Mouse (Mus musculus) hindbrain, embryonic 15.5 days (tissue): Measurements from ENCODE around the gene Cep68. TPM values are rescaled to one million over a fixed set of nuclear protein-coding genes. Genes with fewer than 3 reads are reported as not detected.

Experiments
- ATAC-seq: fragments of 200-750 bp; cut with Nextera tagmentation; 2 replicates; pipeline ENCODE4 v1.8.0; 2017; ENCODE audit warnings: low read depth, moderate number of reproducible peaks, moderate TSS enrichment; ENCODE audit not compliant: low FRiP score
- H3K27ac ChIP-seq: fragments of 300-500 bp; sonication (generic); replicated peaks from 2 replicates; pipeline ENCODE4 v1.5.1; 2015; ENCODE audit warnings: mild to moderate bottlenecking, inconsistent platforms
- H3K27me3 ChIP-seq: fragments of 300-500 bp; sonication (generic); 2 replicates; pipeline ENCODE4 v1.6.1; 2015; ENCODE audit warnings: control low read depth, inconsistent platforms
- H3K36me3 ChIP-seq: fragments of 300-500 bp; sonication (generic); 2 replicates; pipeline ENCODE4 v1.6.1; 2015; ENCODE audit warnings: control low read depth, inconsistent platforms
- H3K4me1 ChIP-seq: fragments of 300-500 bp; sonication (generic); replicated peaks from 2 replicates; pipeline ENCODE4 v1.6.1; 2015; ENCODE audit warnings: control low read depth, inconsistent platforms
- H3K4me2 ChIP-seq: fragments of 300-500 bp; sonication (generic); 2 replicates; pipeline ENCODE4 v1.6.1; 2015; ENCODE audit warnings: moderate library complexity, mild to moderate bottlenecking, inconsistent platforms
- H3K4me3 ChIP-seq: fragments of 300-500 bp; sonication (generic); 2 replicates; pipeline ENCODE4 v1.5.1; 2015; ENCODE audit warnings: mild to moderate bottlenecking, inconsistent platforms
- H3K9ac ChIP-seq: fragments of 300-500 bp; sonication (generic); 2 replicates; pipeline ENCODE4 v1.6.1; 2015; ENCODE audit warnings: inconsistent platforms
- H3K9me3 ChIP-seq: fragments of 300-500 bp; sonication (generic); 2 replicates; pipeline ENCODE4 v1.6.1; 2016; ENCODE audit warnings: control low read depth, inconsistent platforms
- WGBS: fragments of 180-500 bp; shearing (Covaris S2); methylation state at CpG from one replicate; pipeline ENCODE4 v1.1.7; 2015; 5-methylcytosine and 5-hydroxymethylcytosine counted together
- polyA plus RNA-seq: library from polyadenylated mRNA; unstranded; fragments of >200 nt; fragmentation: Nextera tagmentation; extraction: Ambion mirVana; gene quantifications from 2 replicates; pipeline ENCODE4 v1.2.1, GENCODE M21; 2015

The Cep68 gene
- polyA plus RNA-seq, 1 experiment from 2014 or later: 30.5 TPM

DNA sequence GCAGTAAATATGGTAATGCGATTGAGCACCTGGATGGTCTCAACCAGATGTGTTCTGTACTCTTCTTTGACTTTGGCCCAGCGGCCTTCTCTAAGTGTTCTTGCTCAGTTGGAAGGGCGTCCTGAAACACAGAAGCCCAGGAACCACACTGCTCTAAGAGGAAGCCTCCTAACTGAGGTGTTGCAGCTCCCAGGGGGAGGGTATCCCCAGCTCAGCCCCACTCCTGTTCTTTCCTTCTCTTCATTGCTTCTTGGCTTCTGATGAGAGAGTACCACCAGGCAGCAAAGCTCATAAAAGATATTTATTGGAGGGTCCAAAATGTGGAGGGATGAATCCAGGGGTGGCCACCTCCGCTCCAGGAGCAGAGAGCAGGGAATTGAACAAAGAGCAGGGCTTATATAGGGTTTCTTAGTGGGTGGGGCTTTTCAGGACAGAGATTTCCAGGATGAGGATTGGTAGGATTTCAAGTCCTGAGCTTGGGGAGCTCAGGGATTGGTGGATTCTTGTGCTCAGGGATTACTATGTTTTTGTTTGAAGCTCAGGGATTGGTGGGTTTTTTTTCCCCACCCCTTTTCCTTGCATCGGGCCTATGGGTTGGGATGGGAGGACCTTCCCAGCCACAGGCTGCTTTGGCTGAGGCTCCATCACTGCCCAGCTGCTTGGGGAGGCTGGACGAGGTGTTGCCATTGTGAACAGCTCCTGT is 1.4 kb upstream of the Cep68 start:
- Histone ChIP-seq H3K4me1 (peaks cover 30% of the 10 kb centered on the region), H3K27me3 (no peaks in the 10 kb centered on the region), H3K4me2 (no peak overlapping the region), H3K4me3 (no peak overlapping the region), H3K27ac (no peak overlapping the region), H3K36me3 (no peaks in the 10 kb centered on the region), H3K9ac (no peak overlapping the region), H3K9me3 (no peaks in the 10 kb centered on the region)
- ATAC-seq: no peak
- 93% methylated on average over 6 of the region's 6 CpGs for WGBS

DNA sequence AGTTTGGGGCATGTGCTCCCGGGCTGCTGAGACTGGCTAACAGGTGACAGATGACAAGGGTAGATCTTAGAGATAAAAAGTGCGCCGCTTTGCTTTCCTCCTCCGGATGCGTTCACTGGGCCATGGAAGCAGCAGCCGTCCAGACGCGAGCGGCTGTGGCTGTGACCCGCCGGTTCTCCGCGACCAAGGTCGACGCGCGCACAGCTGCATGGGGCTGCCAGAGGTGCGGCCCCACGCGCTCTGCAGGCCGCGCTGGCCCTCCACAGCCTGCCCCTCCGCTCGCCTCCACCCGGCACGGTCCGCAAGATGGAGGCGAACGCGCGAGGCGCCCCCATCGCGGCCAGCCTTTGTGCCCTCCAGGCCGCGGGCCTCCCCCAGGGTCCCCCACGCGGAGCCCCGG is 389 bp downstream of the Cep68 start:
- peak overlapping the region; percentile 90 for H3K4me3 ChIP-seq
- H3K27me3 ChIP-seq: no peaks in the 10 kb centered on the region
- no peaks in the 10 kb centered on the region for H3K9me3 ChIP-seq
- under 1% methylated on average over 35 of the region's 39 CpGs for WGBS
- peak overlapping the region; percentile 87 for H3K9ac ChIP-seq
- peak overlapping the region; percentile 89 for H3K27ac ChIP-seq
- ATAC-seq: peak; percentile 78; the same call in 1 of the 2 replicates
- peak overlapping the region; percentile 97 for H3K4me2 ChIP-seq
- peaks cover 30% of the 10 kb centered on the region for H3K4me1 ChIP-seq
- no peaks in the 10 kb centered on the region for H3K36me3 ChIP-seq

DNA sequence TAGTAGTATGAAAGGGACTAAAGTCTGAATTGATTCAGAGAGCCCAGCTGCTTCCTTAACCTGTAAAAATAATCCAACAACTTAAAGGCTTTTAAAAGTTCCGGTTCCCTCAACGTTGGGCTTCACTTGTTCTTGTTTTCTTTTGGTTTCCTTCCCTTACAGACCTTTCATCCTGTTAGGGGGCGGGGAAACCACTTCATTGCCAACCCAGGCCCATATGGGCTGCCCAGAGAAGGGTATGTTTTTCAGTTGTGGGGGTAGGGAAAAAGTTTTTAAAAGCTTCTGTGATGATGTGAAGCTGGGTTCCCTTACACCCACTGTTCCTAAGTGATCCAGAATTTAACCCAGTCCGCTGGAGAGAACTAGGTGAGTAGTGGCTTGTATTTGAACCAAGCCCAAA is 952 bp downstream of the Cep68 start:
- ATAC-seq: no peak
- no peaks in the 10 kb centered on the region for H3K27me3 ChIP-seq
- peaks cover 30% of the 10 kb centered on the region for H3K4me1 ChIP-seq
- peak overlapping the region; percentile 97 for H3K4me2 ChIP-seq
- H3K27ac ChIP-seq: peak overlapping the region; percentile 89; the same call in 1 of the 2 replicates
- H3K9ac ChIP-seq: peak overlapping the region; percentile 87; the same call in 1 of the 2 replicates
- H3K9me3 ChIP-seq: no peaks in the 10 kb centered on the region
- WGBS: 14% methylated on average over 4 of the region's 4 CpGs
- peak overlapping the region; percentile 90 for H3K4me3 ChIP-seq
- H3K36me3 ChIP-seq: no peaks in the 10 kb centered on the region

DNA sequence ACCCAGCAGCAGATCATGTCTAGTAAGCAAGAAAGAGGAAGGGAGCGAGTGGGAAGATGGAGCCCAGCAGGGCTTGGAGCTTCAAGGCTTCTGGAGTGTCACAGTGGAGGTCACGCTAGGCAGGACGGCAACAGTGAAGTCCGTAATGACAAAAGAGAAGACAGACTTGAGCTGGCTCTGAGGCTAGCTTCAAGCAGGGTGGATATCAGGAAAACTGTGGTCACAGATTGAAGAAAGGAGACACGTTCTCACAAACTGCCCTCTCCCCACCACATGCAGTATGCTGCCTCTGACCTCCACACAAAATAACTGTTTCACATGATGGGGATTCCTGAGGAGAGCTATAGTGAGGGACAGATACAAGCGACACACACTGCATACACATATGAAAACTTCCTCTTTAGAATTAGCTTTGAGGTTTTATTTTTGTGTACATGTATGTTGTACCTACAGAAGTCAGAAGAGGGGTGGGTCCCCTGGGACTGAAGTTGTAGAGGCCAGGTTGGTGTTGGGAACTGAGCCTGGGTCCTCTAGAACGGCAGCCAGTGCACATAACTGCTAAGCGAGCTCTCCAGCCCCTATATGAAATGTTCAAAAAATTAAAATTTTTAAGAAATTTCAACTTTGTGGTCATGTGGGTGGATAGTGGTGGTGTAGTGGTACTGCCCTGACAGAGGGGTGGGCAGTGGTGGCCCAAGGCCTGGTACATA is 1.9 kb downstream of the Cep68 start:
- WGBS: 79% methylated on average over 8 of the region's 8 CpGs

DNA sequence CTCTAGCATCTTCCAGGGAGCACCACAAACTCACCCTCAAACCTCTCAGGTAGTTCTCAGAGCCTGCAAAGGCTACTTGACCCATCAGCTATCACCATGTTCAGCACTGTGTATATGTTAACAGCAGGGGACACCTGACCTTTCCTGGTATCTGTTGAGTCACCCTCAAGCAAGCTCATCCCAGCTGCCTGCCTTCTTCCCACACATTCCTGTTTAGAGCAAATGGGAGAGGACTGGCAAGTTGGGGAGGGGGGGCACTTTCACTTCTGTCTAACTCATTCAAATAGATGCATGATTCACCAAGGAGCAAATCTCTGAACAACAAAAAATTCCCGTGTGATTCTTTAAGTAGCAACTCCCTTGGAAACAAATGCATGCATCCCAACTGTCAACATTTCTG is 2.6 kb downstream of the Cep68 start:
- no peak overlapping the region for H3K9ac ChIP-seq
- no peaks in the 10 kb centered on the region for H3K27me3 ChIP-seq
- no peak overlapping the region for H3K4me3 ChIP-seq
- H3K4me1 ChIP-seq: peaks cover 30% of the 10 kb centered on the region
- H3K4me2 ChIP-seq: no peak overlapping the region
- no peak for ATAC-seq
- WGBS: 70% methylated on average over 1 of the region's 1 CpGs
- H3K27ac ChIP-seq: no peak overlapping the region
- H3K36me3 ChIP-seq: no peaks in the 10 kb centered on the region
- no peaks in the 10 kb centered on the region for H3K9me3 ChIP-seq

More for the DNA sequence above, 1.9 kb downstream of the Cep68 start:
- no peak for ATAC-seq
- H3K27ac ChIP-seq: no peak overlapping the region
- no peaks in the 10 kb centered on the region for H3K36me3 ChIP-seq
- no peak overlapping the region for H3K9ac ChIP-seq
- H3K27me3 ChIP-seq: no peaks in the 10 kb centered on the region
- H3K9me3 ChIP-seq: no peaks in the 10 kb centered on the region
- 0 out of 2 replicates have a peak overlapping the region, but pooled peaks have one; percentile 4 for H3K4me2 ChIP-seq
- H3K4me1 ChIP-seq: peaks cover 30% of the 10 kb centered on the region
- no peak overlapping the region for H3K4me3 ChIP-seq

DNA sequence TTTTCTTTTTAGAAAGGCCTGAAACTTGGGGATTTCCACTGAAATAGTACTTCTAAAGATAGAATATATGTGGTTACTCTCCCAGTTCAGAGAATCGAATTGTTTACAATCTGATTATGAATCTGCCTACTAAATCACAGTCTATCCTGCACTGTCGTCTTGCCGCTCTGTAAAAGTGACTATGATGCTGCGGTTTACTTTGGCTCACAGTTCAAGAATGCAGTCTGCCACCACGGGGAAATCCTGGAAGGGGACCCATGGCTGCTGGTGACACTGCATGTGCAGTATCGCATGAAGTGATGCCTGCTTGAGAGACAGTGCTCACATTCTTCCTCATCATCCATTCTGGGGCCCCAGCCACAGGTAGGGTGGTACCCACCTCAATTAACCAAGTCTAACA is 3.9 kb downstream of the Cep68 start:
- Histone ChIP-seq H3K4me2 (no peak overlapping the region), H3K4me3 (no peak overlapping the region), H3K9me3 (no peaks in the 10 kb centered on the region), H3K36me3 (peaks cover 2% of the 10 kb centered on the region), H3K4me1 (peaks cover 30% of the 10 kb centered on the region), H3K9ac (no peak overlapping the region), H3K27me3 (no peaks in the 10 kb centered on the region), H3K27ac (no peak overlapping the region)
- no peak for ATAC-seq
- WGBS: 94% methylated on average over 6 of the region's 6 CpGs

DNA sequence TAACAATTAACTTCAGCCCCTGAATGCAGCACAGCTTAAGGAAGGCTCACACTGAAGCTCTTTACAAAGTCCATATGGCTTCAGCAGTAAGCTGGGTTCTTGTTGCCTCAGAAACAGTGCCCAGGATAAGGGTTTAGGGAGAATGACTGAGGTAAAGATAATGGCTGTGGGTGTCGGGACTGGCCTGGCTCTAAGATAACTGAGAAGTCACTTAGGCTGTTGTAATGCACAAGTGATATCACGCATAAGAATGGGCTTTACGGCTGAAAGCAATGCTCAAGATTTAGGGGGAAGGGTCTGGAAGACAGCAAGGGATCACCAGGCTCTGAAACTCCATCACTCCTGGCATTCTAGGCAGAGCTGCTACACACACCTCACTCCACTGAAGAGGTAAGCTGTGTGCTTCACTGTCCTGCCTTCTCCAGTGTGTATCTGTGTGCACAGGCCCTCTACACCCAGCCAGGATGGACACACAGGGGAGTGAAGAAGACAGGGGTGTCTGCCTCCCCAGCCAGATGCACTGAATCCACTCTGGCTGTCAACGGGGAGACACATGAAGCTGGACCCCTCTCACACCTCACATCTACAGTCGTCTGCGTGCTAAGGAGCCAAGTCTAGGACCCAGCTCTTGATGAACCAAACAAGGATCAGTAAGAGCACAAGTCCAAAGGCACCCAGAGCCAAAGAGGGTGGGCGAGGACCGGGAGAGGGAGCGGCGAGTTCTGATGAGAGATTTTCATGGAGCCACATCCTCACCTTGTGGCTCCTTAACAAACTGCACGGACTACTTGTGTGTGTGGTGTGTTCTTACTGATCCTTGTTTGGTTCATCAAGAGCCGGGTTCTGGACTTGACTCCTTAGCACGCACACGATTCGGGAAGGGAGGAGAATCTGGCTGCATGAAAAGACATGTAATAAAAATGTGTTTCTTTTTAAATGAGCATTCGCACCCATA is 4.6 kb downstream of the Cep68 start:
- Histone ChIP-seq H3K27ac (no peak overlapping the region), H3K27me3 (no peaks in the 10 kb centered on the region), H3K4me3 (no peak overlapping the region), H3K4me1 (peaks cover 26% of the 10 kb centered on the region), H3K9me3 (no peaks in the 10 kb centered on the region), H3K36me3 (peaks cover 9% of the 10 kb centered on the region), H3K9ac (no peak overlapping the region), H3K4me2 (no peak overlapping the region)
- no peak for ATAC-seq
- WGBS: 83% methylated on average over 16 of the region's 16 CpGs

DNA sequence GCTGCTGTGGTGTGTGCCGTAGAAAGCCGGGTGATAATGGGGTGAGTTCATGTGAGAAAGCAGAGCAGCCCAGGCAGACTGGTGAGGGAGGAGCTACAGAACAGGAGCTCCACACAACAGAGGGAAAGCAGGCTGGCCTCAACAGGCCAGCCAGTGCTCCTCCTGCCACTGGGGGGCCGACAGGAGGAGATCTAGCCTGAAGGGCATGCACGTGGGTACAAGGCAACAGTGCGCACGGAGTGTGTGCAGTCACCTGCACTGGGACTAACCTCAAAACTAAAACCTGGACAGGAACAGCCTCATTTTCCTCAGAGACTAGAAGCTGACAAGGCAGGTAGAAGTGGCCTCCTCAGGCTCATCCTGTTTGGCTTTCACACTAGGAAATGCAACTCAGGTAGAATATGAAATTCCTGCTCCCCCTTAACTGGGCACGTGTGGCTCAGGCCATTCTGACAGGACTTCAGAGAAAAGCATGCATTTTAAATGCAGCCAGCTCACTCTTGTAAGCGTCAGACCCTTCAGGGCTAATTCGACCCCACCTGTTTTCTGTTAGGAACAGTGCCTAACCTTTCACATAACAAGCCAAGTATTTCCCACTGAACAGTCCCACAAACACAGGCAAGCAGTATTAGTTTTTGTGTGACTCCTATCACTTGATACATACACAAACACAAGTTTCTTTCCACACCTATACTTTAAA is 5.9 kb downstream of the Cep68 start:
- H3K27me3 ChIP-seq: no peaks in the 10 kb centered on the region
- no peak overlapping the region for H3K4me3 ChIP-seq
- no peak overlapping the region for H3K9ac ChIP-seq
- peaks cover 21% of the 10 kb centered on the region for H3K36me3 ChIP-seq
- no peak for ATAC-seq
- WGBS: 51% methylated on average over 9 of the region's 9 CpGs
- H3K4me2 ChIP-seq: no peak overlapping the region
- peaks cover 23% of the 10 kb centered on the region for H3K4me1 ChIP-seq
- no peak overlapping the region for H3K27ac ChIP-seq
- H3K9me3 ChIP-seq: no peaks in the 10 kb centered on the region

DNA sequence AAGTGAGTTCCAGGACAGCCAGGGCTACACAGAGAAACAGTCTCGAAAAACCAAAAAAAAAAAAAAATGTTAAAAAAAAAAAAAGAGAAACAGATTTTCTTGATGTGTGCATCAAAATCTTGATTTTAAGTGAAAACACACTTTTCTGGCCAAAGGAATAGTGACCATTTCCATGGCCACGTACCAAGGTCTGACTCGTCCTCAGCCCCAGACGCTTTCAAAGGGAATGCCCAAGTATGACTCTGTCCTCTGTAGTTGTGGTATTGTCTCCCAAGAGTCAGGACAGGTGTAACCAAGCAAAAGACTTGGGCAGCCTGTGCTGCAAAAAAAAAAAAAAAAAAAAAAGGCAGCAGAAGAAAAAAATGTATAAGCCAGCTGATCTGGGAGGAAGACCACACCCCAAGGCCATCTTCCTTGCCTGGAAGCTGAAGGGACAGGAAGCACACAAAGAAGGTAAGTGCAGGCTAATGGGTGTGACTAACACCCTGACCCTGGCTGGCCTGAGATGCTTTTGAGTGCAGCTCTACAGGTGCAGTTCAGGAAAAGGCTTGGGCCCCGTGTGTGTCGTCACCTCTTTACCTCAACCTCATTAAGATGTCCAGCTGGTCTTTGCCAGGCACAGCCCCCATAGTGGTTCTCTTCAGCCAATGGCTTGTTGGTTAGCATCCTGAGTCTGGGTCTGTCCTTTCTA is 6.7 kb downstream of the Cep68 start:
- Histone ChIP-seq H3K27me3 (no peaks in the 10 kb centered on the region), H3K4me2 (no peak overlapping the region), H3K9ac (no peak overlapping the region), H3K27ac (no peak overlapping the region), H3K36me3 (peaks cover 26% of the 10 kb centered on the region), H3K4me1 (peaks cover 15% of the 10 kb centered on the region), H3K9me3 (no peaks in the 10 kb centered on the region), H3K4me3 (no peak overlapping the region)
- WGBS: 91% methylated on average over 6 of the region's 6 CpGs
- no peak for ATAC-seq

DNA sequence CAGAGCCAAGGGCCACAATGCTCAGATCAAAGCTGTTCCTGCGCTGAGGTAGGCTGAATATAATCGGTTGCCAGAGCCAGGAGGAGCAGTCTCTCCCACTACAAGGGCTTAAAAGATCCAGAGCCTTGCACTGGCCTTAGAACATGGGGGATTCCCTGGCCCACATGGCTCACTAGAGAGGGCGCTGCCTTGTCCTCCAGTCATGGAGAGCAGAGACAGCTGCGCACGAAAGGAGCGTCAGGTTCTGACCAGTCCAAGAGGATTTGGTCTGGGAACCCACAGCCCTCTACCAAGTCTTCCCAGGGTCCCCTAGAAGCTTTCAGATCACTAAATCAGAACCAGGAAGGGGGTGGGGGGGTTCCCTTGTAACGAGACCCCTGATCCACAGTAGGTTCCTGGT is 7.9 kb downstream of the Cep68 start:
- Histone ChIP-seq H3K9me3 (no peaks in the 10 kb centered on the region), H3K27ac (no peak overlapping the region), H3K9ac (no peak overlapping the region), H3K4me1 (peaks cover 3% of the 10 kb centered on the region; the same call in 1 of the 2 replicates), H3K36me3 (peaks cover 32% of the 10 kb centered on the region), H3K27me3 (no peaks in the 10 kb centered on the region), H3K4me3 (no peak overlapping the region), H3K4me2 (no peak overlapping the region)
- 92% methylated on average over 7 of the region's 7 CpGs for WGBS
- no peak for ATAC-seq

DNA sequence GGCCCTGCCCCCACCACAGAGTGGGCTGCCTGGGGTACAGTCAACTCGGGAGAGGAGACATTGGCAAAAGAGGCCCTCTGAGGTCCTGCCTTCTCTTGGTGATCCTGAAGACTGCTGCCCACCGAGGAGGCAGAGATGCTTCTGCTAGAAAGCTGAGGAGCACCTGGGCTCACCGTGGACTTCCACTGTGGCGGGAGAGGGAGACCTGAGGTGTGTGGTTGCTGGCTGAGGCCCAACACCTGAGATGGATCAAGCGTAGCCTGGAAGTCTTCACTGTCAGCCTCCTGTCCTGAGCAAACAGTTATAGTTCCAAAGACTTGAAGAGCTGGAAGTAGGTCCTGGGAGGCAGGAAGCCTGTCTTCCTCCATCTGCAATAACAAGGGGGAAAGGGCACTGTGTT is 8.9 kb downstream of the Cep68 start:
- Histone ChIP-seq H3K4me2 (no peak overlapping the region), H3K27ac (no peak overlapping the region), H3K9me3 (no peaks in the 10 kb centered on the region), H3K4me1 (no peaks in the 10 kb centered on the region), H3K27me3 (no peaks in the 10 kb centered on the region), H3K36me3 (peaks cover 35% of the 10 kb centered on the region), H3K4me3 (no peak overlapping the region), H3K9ac (no peak overlapping the region)
- ATAC-seq: no peak
- WGBS: 76% methylated on average over 5 of the region's 5 CpGs
